ENCODE assay signal across 8 mouse cellular contexts in the genomic region with DNA sequence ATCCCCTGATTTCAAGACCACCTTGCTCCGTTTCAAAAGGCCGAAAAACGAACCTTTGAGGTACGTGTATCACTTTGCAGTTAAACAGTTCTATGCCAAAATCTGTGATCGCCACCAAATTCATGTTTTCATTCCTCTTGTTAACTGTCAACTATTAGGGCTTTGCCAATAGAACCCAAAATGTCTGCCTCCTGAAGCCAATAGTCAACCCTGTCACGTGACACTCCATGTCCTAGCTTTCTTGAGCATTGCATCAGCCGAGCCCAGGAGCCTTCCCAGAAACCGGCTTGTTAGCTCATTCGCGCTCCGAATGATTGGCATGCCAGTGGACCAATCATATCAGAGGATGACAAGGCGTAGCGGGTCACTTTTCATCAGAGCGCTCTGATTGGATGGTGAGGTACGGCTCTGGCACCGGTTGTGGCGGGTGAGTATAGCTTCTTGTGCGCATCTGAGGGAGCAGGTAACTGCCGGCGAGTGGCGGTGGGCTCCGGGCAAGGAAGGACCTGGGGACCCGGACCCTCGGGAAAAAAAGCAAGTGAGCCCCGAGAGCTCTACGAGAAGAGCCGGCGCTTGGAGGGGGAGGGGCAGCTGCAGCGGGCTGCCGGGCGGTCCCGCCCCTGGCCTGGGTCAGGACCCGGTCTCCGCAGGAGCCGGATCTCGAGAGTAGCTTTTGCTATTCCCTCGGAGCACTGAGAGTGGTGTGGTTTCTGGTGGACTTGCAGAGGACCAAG. TPM values are rescaled to one million over a fixed set of nuclear protein-coding genes. Genes with fewer than 3 reads are reported as not detected.
A peak's percentile ranks its signal among the peaks of the same experiment; 100 is the strongest.
DNase-seq lines count a peak whose midpoint lies in the region; ATAC-seq lines count a peak whose summit lies in the region.

No protein-coding gene starts in this region.

- no peaks in the 10 kb centered on the region for H3K9me3 ChIP-seq in hindbrain, embryonic 16.5 days (ENCODE audit: control insufficient read depth, low read length)

- H3K9ac ChIP-seq in hindbrain, embryonic 16.5 days (ENCODE audit: low read depth, low read length) = peak overlapping the region; percentile 84

- peaks cover 2% of the 10 kb centered on the region; the same call in 1 of the 2 replicates for H3K27me3 ChIP-seq in hindbrain, embryonic 16.5 days (replicated peaks; ENCODE audit: control insufficient read depth, insufficient read depth, low read length)

- H3K4me3 ChIP-seq in hindbrain, embryonic 16.5 days (ENCODE audit: low read length) = peak overlapping the region; percentile 79
- H3K4me3 ChIP-seq in macrophage (ENCODE audit: inconsistent target) = peak overlapping the region; percentile 89

- DNase-seq in WW6 (ENCODE audit: low read depth, low spot score) = peak; percentile 100
- peak; percentile 84 to 95 for DNase-seq in cerebellum, postnatal 4 days (ENCODE audit: low spot score in 2 of 2)
- peak; percentile 100 for DNase-seq in gastrocnemius, adult 18-20 months (ENCODE audit: low spot score)
- DNase-seq in left cerebral cortex, adult 18-20 months (ENCODE audit: low spot score in 2 of 2) = peak; percentile 98 to 99
- DNase-seq in right cerebral cortex, adult 18-20 months = peak; percentile 99
- peak; percentile 89 for DNase-seq in urinary bladder, postnatal 10 days (ENCODE audit: low spot score)

- H3K27ac ChIP-seq in hindbrain, embryonic 16.5 days (ENCODE audit: low read depth, low read length) = peak overlapping the region; percentile 82
- peak overlapping the region; percentile 84 for H3K27ac ChIP-seq in macrophage

- ATAC-seq in hindbrain, embryonic 16.5 days = peak; percentile 100

- 6% methylated on average over 37 of the region's 37 CpGs for WGBS in hindbrain, embryonic 16.5 days
- WGBS in macrophage (ENCODE audit: missing documents) = 12% methylated on average over 37 of the region's 37 CpGs

- peaks cover 31% of the 10 kb centered on the region for H3K79me2 ChIP-seq in macrophage (ENCODE audit: inconsistent target)

- H3K4me1 ChIP-seq in hindbrain, embryonic 16.5 days (ENCODE audit: control insufficient read depth, insufficient read depth, low read depth, low read length) = peaks cover 15% of the 10 kb centered on the region

- peaks cover 8% of the 10 kb centered on the region for H3K36me3 ChIP-seq in hindbrain, embryonic 16.5 days (ENCODE audit: control insufficient read depth, insufficient read depth, low read length)
- peaks cover 23% of the 10 kb centered on the region for H3K36me3 ChIP-seq in macrophage (ENCODE audit: inconsistent target)

- peak overlapping the region; percentile 56 for H3K4me2 ChIP-seq in hindbrain, embryonic 16.5 days (ENCODE audit: low read length)

RNA-seq across cellular contexts. Expression of a gene that starts 0.7 kb away (rescaled TPM):
- 10 to 100 TPM; 43.1 to 54.1 TPM for total RNA-seq in gastrocnemius, adult 18-20 months (2021)
- polyA plus RNA-seq in hindbrain, embryonic 16.5 days (2015; fragmentation: Nextera tagmentation; extraction: Ambion mirVana) = 92.2 and 94.7 TPM in 2 replicates
- total RNA-seq in left cerebral cortex, adult 18-20 months (2021) = 100 to 1,000 TPM in 1 of 2 experiments, 10 to 100 TPM in 1; 94.0 to 102 TPM
- total RNA-seq in macrophage (2018; cell fraction: chromatin; rRNA removed) = 100 to 1,000 TPM in 9 of 26 experiments, 10 to 100 TPM in 17; 16.2 to 132 (median 58.6) TPM
- total RNA-seq in macrophage (2018; cell fraction: cytosol; rRNA removed) = 100 to 1,000 TPM in 10 of 26 experiments, 10 to 100 TPM in 16; 28.2 to 129 (median 68.6) TPM
- total RNA-seq in macrophage (2018; cell fraction: nucleus; rRNA removed) = 100 to 1,000 TPM in 12 of 26 experiments, 10 to 100 TPM in 14; 21.4 to 164 (median 69.5) TPM
- 31.7 to 55.1 TPM (median 47.7 TPM) in 3 replicates for polyA plus RNA-seq in macrophage (2018)

RNA-seq across cellular contexts. Expression of a gene that starts 2.1 kb away (rescaled TPM):
- 10 to 100 TPM; 10.8 to 11.7 TPM for total RNA-seq in gastrocnemius, adult 18-20 months (2021)
- 6.7 and 6.9 TPM in 2 replicates for polyA plus RNA-seq in hindbrain, embryonic 16.5 days (2015; fragmentation: Nextera tagmentation; extraction: Ambion mirVana)
- total RNA-seq in left cerebral cortex, adult 18-20 months (2021) = 10 to 100 TPM; 21.2 to 22.5 TPM
- total RNA-seq in macrophage (2018; cell fraction: chromatin; rRNA removed) = 10 to 100 TPM in 25 of 26 experiments, 1 to 10 TPM in 1; 9.9 to 43.4 (median 21.4) TPM
- 1 to 10 TPM; 5.9 to 9.5 (median 7.7) TPM for total RNA-seq in macrophage (2018; cell fraction: cytosol; rRNA removed)
- 10 to 100 TPM in 22 of 26 experiments, 1 to 10 TPM in 4; 6.2 to 26.4 (median 13.7) TPM for total RNA-seq in macrophage (2018; cell fraction: nucleus; rRNA removed)
- 4.9 to 7.6 TPM (median 6.2 TPM) in 3 replicates for polyA plus RNA-seq in macrophage (2018)

RNA-seq across cellular contexts. Expression of a gene that starts 22.5 kb away (rescaled TPM):
- total RNA-seq in gastrocnemius, adult 18-20 months (2021) = not detected
- not detected in 2 replicates for polyA plus RNA-seq in hindbrain, embryonic 16.5 days (2015; fragmentation: Nextera tagmentation; extraction: Ambion mirVana)
- total RNA-seq in left cerebral cortex, adult 18-20 months (2021) = not detected
- not detected for total RNA-seq in macrophage (2018; cell fraction: chromatin; rRNA removed)
- not detected for total RNA-seq in macrophage (2018; cell fraction: cytosol; rRNA removed)
- total RNA-seq in macrophage (2018; cell fraction: nucleus; rRNA removed) = not detected
- polyA plus RNA-seq in macrophage (2018) = 0.31 TPM in 1 of 3 replicates, not detected in the others

RNA-seq across cellular contexts. Expression of a gene that starts 36.0 kb away (rescaled TPM):
- total RNA-seq in gastrocnemius, adult 18-20 months (2021) = 10 to 100 TPM; 27.2 to 31.8 TPM
- 10.1 and 12.8 TPM in 2 replicates for polyA plus RNA-seq in hindbrain, embryonic 16.5 days (2015; fragmentation: Nextera tagmentation; extraction: Ambion mirVana)
- 10 to 100 TPM; 25.9 to 28.7 TPM for total RNA-seq in left cerebral cortex, adult 18-20 months (2021)
- 10 to 100 TPM in 19 of 26 experiments, 1 to 10 TPM in 7; 3.3 to 26.7 (median 15.7) TPM for total RNA-seq in macrophage (2018; cell fraction: chromatin; rRNA removed)
- total RNA-seq in macrophage (2018; cell fraction: cytosol; rRNA removed) = 10 to 100 TPM; 26.9 to 38.5 (median 31.9) TPM
- total RNA-seq in macrophage (2018; cell fraction: nucleus; rRNA removed) = 10 to 100 TPM in 23 of 26 experiments, 1 to 10 TPM in 3; 7.4 to 28.1 (median 13.8) TPM
- 29.5 to 44.2 TPM (median 44.0 TPM) in 3 replicates for polyA plus RNA-seq in macrophage (2018)

RNA-seq across cellular contexts. Expression of a gene that starts 58.6 kb away (rescaled TPM):
- total RNA-seq in gastrocnemius, adult 18-20 months (2021) = under 1 TPM; 0.38 to 0.62 TPM
- polyA plus RNA-seq in hindbrain, embryonic 16.5 days (2015; fragmentation: Nextera tagmentation; extraction: Ambion mirVana) = 0.49 and 0.65 TPM in 2 replicates
- total RNA-seq in left cerebral cortex, adult 18-20 months (2021) = 1 to 10 TPM; 3.6 to 5.5 TPM
- total RNA-seq in macrophage (2018; cell fraction: chromatin; rRNA removed) = not detected
- total RNA-seq in macrophage (2018; cell fraction: cytosol; rRNA removed) = not detected
- total RNA-seq in macrophage (2018; cell fraction: nucleus; rRNA removed) = not detected
- not detected in 3 replicates for polyA plus RNA-seq in macrophage (2018)

Comparison
In these comparisons a context has a peak if more than half of its experiments do, and no peak if none do; other contexts are left out.
1. Peak in every context shown above with its lines: DNase-seq, ATAC-seq, H3K4me3 ChIP-seq and H3K27ac ChIP-seq.